In the genomic region with DNA sequence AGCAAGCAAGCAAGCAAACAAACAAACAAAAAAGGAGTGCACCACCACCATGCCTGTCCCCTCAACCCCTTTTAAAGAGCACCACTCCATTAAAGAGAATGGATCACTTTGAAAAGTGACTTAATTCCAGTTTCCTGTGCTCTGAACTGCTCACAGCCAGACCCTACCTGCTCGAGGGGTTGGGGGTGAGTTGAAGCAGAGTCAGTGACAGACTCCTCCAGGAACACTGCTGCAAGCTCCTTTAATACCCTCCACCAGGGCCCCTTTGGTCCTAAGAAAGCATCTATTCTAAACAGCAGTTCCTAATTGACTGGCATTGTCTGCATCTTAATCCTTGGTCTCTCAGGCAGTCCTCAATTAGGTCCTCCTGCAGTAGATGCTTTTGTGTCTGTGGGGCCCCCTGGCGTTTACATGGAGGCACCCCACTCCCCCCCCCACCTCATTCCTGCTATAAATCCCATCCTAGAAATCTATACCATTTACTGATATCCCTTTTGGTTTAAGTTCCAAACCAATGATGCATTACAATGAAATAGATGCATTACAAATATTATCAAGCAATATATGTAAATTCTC, we compare ENCODE assay signal across 30 mouse cellular contexts. TPM values are rescaled to one million over a fixed set of nuclear protein-coding genes. Genes with fewer than 3 reads are reported as not detected.
A peak's percentile ranks its signal among the peaks of the same experiment; 100 is the strongest.
DNase-seq lines count a peak whose midpoint lies in the region; ATAC-seq and TF ChIP-seq lines count a peak whose summit lies in the region.
"Had no signal": no experiment of that assay in that cellular context is flagged by ENCODE, and none has a peak within 500 bp of the region (broad histone marks: within the 10 kb centered on the region; RNA-seq: fewer than 3 reads in every experiment).

No protein-coding gene starts in this region.

- TF ChIP-seq EP300 in lung, postnatal 0 days (IDR thresholded peaks at IDR 0.05) = no peak
- TF ChIP-seq EP300 in CH12.LX (IDR thresholded peaks at IDR 0.05; ENCODE audit: low read length) (no peak), MEL (IDR thresholded peaks at IDR 0.05; ENCODE audit: low read depth in 1 of 2, low read length in 2 of 2) (no peak)

- no peak for TF ChIP-seq POLR2A in lung, adult 2 months (IDR thresholded peaks at IDR 0.05; ENCODE audit: borderline replicate concordance, extremely low read depth, low read depth, low read length)
- no peak for TF ChIP-seq POLR2A in CH12.LX (IDR thresholded peaks at IDR 0.05; ENCODE audit: low read depth, low read length)
- TF ChIP-seq POLR2A in MEL (IDR thresholded peaks at IDR 0.05; ENCODE audit: control insufficient read depth in 1 of 2, insufficient read depth in 1 of 2, low read depth in 1 of 2, low read length in 2 of 2, poor library complexity in 1 of 2) = no peak
- no peak for TF ChIP-seq POLR2A in thymus, adult 2 months (IDR thresholded peaks at IDR 0.05; ENCODE audit: control insufficient read depth, extremely low read depth, insufficient read depth, low read length, poor library complexity)

- H3K27me3 ChIP-seq in intestine, embryonic 14.5 days (replicated peaks; ENCODE audit: control insufficient read depth, insufficient read depth, low read length) = no peaks in the 10 kb centered on the region
- no peaks in the 10 kb centered on the region for H3K27me3 ChIP-seq in intestine, embryonic 15.5 days (replicated peaks)
- no peaks in the 10 kb centered on the region for H3K27me3 ChIP-seq in lung, postnatal 0 days (replicated peaks; ENCODE audit: insufficient read depth, low read length)
- H3K27me3 ChIP-seq in CH12.LX (replicated peaks) = no peaks in the 10 kb centered on the region
- H3K27me3 ChIP-seq in MEL (ENCODE audit: control insufficient read depth in 1 of 2, insufficient read depth in 2 of 2, low read length in 2 of 2) = no peaks in the 10 kb centered on the region
- H3K27me3 ChIP-seq in thymus, adult 2 months (ENCODE audit: control insufficient read depth, insufficient read depth, low read length) = no peaks in the 10 kb centered on the region
- H3K27me3 ChIP-seq: embryonic facial prominence, embryonic 12.5 days; liver, embryonic 13.5 days had no signal

- peak; percentile 11 for TF ChIP-seq RAD21 in CH12.LX (IDR thresholded peaks at IDR 0.05; ENCODE audit: low read depth, low read length)
- TF ChIP-seq RAD21 in MEL (IDR thresholded peaks at IDR 0.05; ENCODE audit: low read depth, low read length) = no peak; the same call in 1 of the 2 replicates

- peak; percentile 26; the same call in 1 of the 2 replicates for TF ChIP-seq CTCF in lung, postnatal 0 days (IDR thresholded peaks at IDR 0.05)
- TF ChIP-seq CTCF in lung, adult 2 months (IDR thresholded peaks at IDR 0.05; ENCODE audit: insufficient read depth, low read length) = no peak
- TF ChIP-seq CTCF in CH12.LX (conservative IDR thresholded peaks at IDR 0.05 in 1 of 2, IDR thresholded peaks at IDR 0.05 in 1 of 2; ENCODE audit: low read depth in 2 of 2, low read length in 2 of 2) = peak; percentile 6 to 57; a peak in 2 of 4 replicates
- peak in 2 of 3 experiments; percentile 19 to 30; a peak in 3 of 6 replicates for TF ChIP-seq CTCF in MEL (IDR thresholded peaks at IDR 0.05 in 2 of 3, conservative IDR thresholded peaks at IDR 0.05 in 1 of 3; ENCODE audit: control insufficient read depth in 1 of 3, insufficient read depth in 1 of 3, low read depth in 2 of 3, low read length in 3 of 3, poor library complexity in 1 of 3, severe bottlenecking in 1 of 3)
- no peak for TF ChIP-seq CTCF in thymus, adult 2 months (IDR thresholded peaks at IDR 0.05; ENCODE audit: borderline replicate concordance, control insufficient read depth, extremely low read depth, insufficient read depth, low read length, poor library complexity)

- H3K27ac ChIP-seq in intestine, embryonic 14.5 days (ENCODE audit: low read depth) = no peak overlapping the region
- H3K27ac ChIP-seq in intestine, embryonic 15.5 days = no peak overlapping the region
- no peak overlapping the region for H3K27ac ChIP-seq in lung, postnatal 0 days (ENCODE audit: low read length)
- H3K27ac ChIP-seq in CH12.LX (ENCODE audit: insufficient read depth, low read depth) (no peak overlapping the region), MEL (ENCODE audit: control insufficient read depth, low read depth, low read length) (no peak overlapping the region)
- no peak overlapping the region for H3K27ac ChIP-seq in thymus, adult 2 months (ENCODE audit: control insufficient read depth, insufficient read depth, low read length)
- H3K27ac ChIP-seq: embryonic facial prominence, embryonic 12.5 days; hindbrain, embryonic 13.5 days; liver, embryonic 13.5 days had no signal

- 0 out of 2 replicates have a peak, but pooled peaks cover under 1% of the 10 kb centered on the region for H3K4me1 ChIP-seq in intestine, embryonic 14.5 days (replicated peaks; ENCODE audit: control insufficient read depth, insufficient read depth, low read length)
- 0 out of 2 replicates have a peak, but pooled peaks cover 1% of the 10 kb centered on the region for H3K4me1 ChIP-seq in intestine, embryonic 15.5 days (replicated peaks)
- no peaks in the 10 kb centered on the region for H3K4me1 ChIP-seq in lung, postnatal 0 days (ENCODE audit: insufficient read depth, low read depth, low read length)
- no peaks in the 10 kb centered on the region for H3K4me1 ChIP-seq in lung, adult 2 months (ENCODE audit: control insufficient read depth, insufficient read depth, low read length)
- H3K4me1 ChIP-seq in CH12.LX (ENCODE audit: control insufficient read depth in 1 of 2, insufficient read depth in 2 of 2) (peaks cover 2 to 4% of the 10 kb centered on the region in 2 experiments), MEL (ENCODE audit: control insufficient read depth in 1 of 2, insufficient read depth in 2 of 2, low read length in 2 of 2) (peaks cover 0 to 5% of the 10 kb centered on the region in 2 experiments; a peak in 2 of 4 replicates)
- H3K4me1 ChIP-seq in thymus, adult 2 months (replicated peaks; ENCODE audit: control insufficient read depth, insufficient read depth, low read length) = peaks cover under 1% of the 10 kb centered on the region

- H3K4me3 ChIP-seq in intestine, embryonic 14.5 days (ENCODE audit: low read depth, low read length) = no peak overlapping the region
- H3K4me3 ChIP-seq in intestine, embryonic 15.5 days (replicated peaks) = no peak overlapping the region
- H3K4me3 ChIP-seq in lung, postnatal 0 days (ENCODE audit: low read depth, low read length) = no peak overlapping the region
- H3K4me3 ChIP-seq in lung, adult 2 months (replicated peaks; ENCODE audit: extremely low read depth, low read depth, low read length) = no peak overlapping the region
- H3K4me3 ChIP-seq in CH12.LX (replicated peaks in 1 of 3; ENCODE audit: low read depth in 2 of 3, low read length in 2 of 3, poor library complexity in 1 of 3) (no peak overlapping the region), MEL (ENCODE audit: control insufficient read depth in 1 of 2, insufficient read depth in 1 of 2, low read depth in 2 of 2, low read length in 2 of 2) (no peak overlapping the region)
- no peak overlapping the region for H3K4me3 ChIP-seq in thymus, adult 2 months (ENCODE audit: control insufficient read depth, insufficient read depth, low read length)
- H3K4me3 ChIP-seq: embryonic facial prominence, embryonic 12.5 days; heart, embryonic 12.5 days; hindbrain, embryonic 13.5 days; liver, embryonic 13.5 days had no signal

- DNase-seq in intestine, embryonic 14.5 days (ENCODE audit: low spot score) = peak; percentile 36
- no peak for DNase-seq in lung, postnatal 0 days (ENCODE audit: low spot score)
- DNase-seq in lung, adult 2 months = no peak
- DNase-seq in CH12.LX (ENCODE audit: extremely low read depth) (no peak), MEL (ENCODE audit: low read depth, low spot score) (no peak)
- no peak for DNase-seq in thymus, adult 2 months
- DNase-seq: adrenal gland, postnatal 14 days; B cell, adult 2 months; cerebellum, adult 11 months; cerebellum, adult 9-10 months; cerebellum, postnatal 36 days; embryo, embryonic 11 days; gastrocnemius, postnatal 25 days; heart, adult 18-20 months; heart, postnatal 4 days; kidney, adult 8-10 months; kidney, postnatal 10 days; left cerebral cortex, postnatal 4 days; liver, embryonic 13.5 days; lung, embryonic 14.5 days; thymus, postnatal 4 days had no signal

- no peaks in the 10 kb centered on the region for H3K9me3 ChIP-seq in intestine, embryonic 14.5 days (ENCODE audit: control insufficient read depth, low read length)
- no peaks in the 10 kb centered on the region for H3K9me3 ChIP-seq in intestine, embryonic 15.5 days
- H3K9me3 ChIP-seq in lung, postnatal 0 days (ENCODE audit: low read length) = no peaks in the 10 kb centered on the region
- peaks cover 5% of the 10 kb centered on the region for H3K9me3 ChIP-seq in CH12.LX (replicated peaks; ENCODE audit: low read length)
- H3K9me3 ChIP-seq in MEL (replicated peaks; ENCODE audit: insufficient read depth, low read length) = no peaks in the 10 kb centered on the region
- H3K9me3 ChIP-seq: embryonic facial prominence, embryonic 12.5 days; hindbrain, embryonic 13.5 days had no signal

- H3K79me2 ChIP-seq in CH12.LX (replicated peaks; ENCODE audit: control insufficient read depth, extremely low read depth, insufficient read depth, poor library complexity, severe bottlenecking) (no peaks in the 10 kb centered on the region), MEL (ENCODE audit: control insufficient read depth, insufficient read depth, low read length, poor library complexity) (no peaks in the 10 kb centered on the region)

- H3K9ac ChIP-seq in intestine, embryonic 14.5 days (ENCODE audit: low read length) = no peak overlapping the region
- H3K9ac ChIP-seq in intestine, embryonic 15.5 days = no peak overlapping the region
- no peak overlapping the region for H3K9ac ChIP-seq in lung, postnatal 0 days (replicated peaks; ENCODE audit: low read depth)
- H3K9ac ChIP-seq in CH12.LX (ENCODE audit: insufficient read depth, low read depth) (no peak overlapping the region), MEL (ENCODE audit: control insufficient read depth, low read depth, low read length, poor library complexity, severe bottlenecking) (no peak overlapping the region)
- H3K9ac ChIP-seq: embryonic facial prominence, embryonic 12.5 days; heart, embryonic 12.5 days; hindbrain, embryonic 13.5 days; liver, embryonic 13.5 days; lung, embryonic 14.5 days had no signal

- 32% methylated on average over 2 of the region's 2 CpGs for WGBS in intestine, embryonic 14.5 days
- 37% methylated on average over 2 of the region's 2 CpGs for WGBS in intestine, embryonic 15.5 days
- WGBS in lung, postnatal 0 days = 34% methylated on average over 2 of the region's 2 CpGs
- WGBS in lung, adult 2 months = 50% methylated on average over 2 of the region's 2 CpGs
- WGBS in thymus, adult 2 months = 58% methylated on average over 2 of the region's 2 CpGs

- in situ Hi-C loops in CH12.LX (cut with MboI; ENCODE audit: low pct_ligation_motif_present, low pct_unique_long_range_greater_than_20kb, low sequenced_read_pairs) = no loop called here

- no peaks in the 10 kb centered on the region for H3K36me3 ChIP-seq in intestine, embryonic 14.5 days (ENCODE audit: control insufficient read depth, insufficient read depth, low read length)
- H3K36me3 ChIP-seq in intestine, embryonic 15.5 days = no peaks in the 10 kb centered on the region
- no peaks in the 10 kb centered on the region for H3K36me3 ChIP-seq in lung, postnatal 0 days (ENCODE audit: insufficient read depth, low read length)
- H3K36me3 ChIP-seq in CH12.LX (replicated peaks in 1 of 2; ENCODE audit: control insufficient read depth in 1 of 2, insufficient read depth in 1 of 2, low read length in 1 of 2) = no peaks in the 10 kb centered on the region
- H3K36me3 ChIP-seq in MEL (ENCODE audit: control insufficient read depth in 1 of 2, insufficient read depth in 2 of 2, low read length in 2 of 2) = peaks cover 0 to 7% of the 10 kb centered on the region in 2 experiments; a peak in 2 of 4 replicates
- H3K36me3 ChIP-seq in thymus, adult 2 months (ENCODE audit: control insufficient read depth, insufficient read depth, low read length) = no peaks in the 10 kb centered on the region
- H3K36me3 ChIP-seq: embryonic facial prominence, embryonic 12.5 days; heart, embryonic 12.5 days; hindbrain, embryonic 13.5 days; liver, embryonic 13.5 days had no signal

- ATAC-seq in intestine, embryonic 14.5 days (replicated peaks; ENCODE audit: low FRiP score, low TSS enrichment, low read depth) = no peak
- ATAC-seq in intestine, embryonic 15.5 days = no peak
- ATAC-seq in lung, postnatal 0 days = no peak

- H3K4me2 ChIP-seq in intestine, embryonic 14.5 days (ENCODE audit: low read length) = no peak overlapping the region
- no peak overlapping the region for H3K4me2 ChIP-seq in intestine, embryonic 15.5 days (replicated peaks)
- no peak overlapping the region for H3K4me2 ChIP-seq in lung, postnatal 0 days (replicated peaks; ENCODE audit: low read depth, low read length)
- no peak overlapping the region for H3K4me2 ChIP-seq in CH12.LX (ENCODE audit: insufficient read depth, low read depth, poor library complexity, severe bottlenecking)
- H3K4me2 ChIP-seq: embryonic facial prominence, embryonic 12.5 days; heart, embryonic 12.5 days; hindbrain, embryonic 13.5 days; liver, embryonic 13.5 days; lung, embryonic 14.5 days; midbrain, embryonic 11.5 days had no signal

- dilution Hi-C loops in CH12.LX (cut with MboI; ENCODE audit: extremely low pct_ligation_motif_present, extremely low pct_unique_long_range_greater_than_20kb, low sequenced_read_pairs) = no loop called here

RNA-seq across cellular contexts. Expression of gene Slc9b2, which starts 5.5 kb away (rescaled TPM):
- 2.9 and 3.1 TPM in 2 replicates for polyA plus RNA-seq in intestine, embryonic 14.5 days (2014; fragmentation: Nextera tagmentation; extraction: Ambion mirVana)
- 0.93 and 1.1 TPM in 2 replicates for polyA plus RNA-seq in intestine, embryonic 15.5 days (2015; fragmentation: Nextera tagmentation; extraction: Ambion mirVana)
- 0.26 and 0.57 TPM in 2 replicates for polyA plus RNA-seq in lung, postnatal 0 days (2015; fragmentation: Nextera tagmentation; extraction: Ambion mirVana)
- 0.05 and 0.14 TPM in 2 replicates for polyA plus RNA-seq in lung, adult 2 months (2012; rRNA removed)
- total RNA-seq in CH12.LX (2012; rRNA removed) = 1.4 and 1.5 TPM in 2 replicates
- total RNA-seq in CH12.LX (2014; rRNA removed) = 2.8 and 3.2 TPM in 2 replicates
- polyA plus RNA-seq in CH12.LX (2012; ENCODE audit: insufficient read length, low read depth) = 3.9 and 4.2 TPM in 2 replicates
- 1.0 and 1.6 TPM in 2 replicates for total RNA-seq in MEL (2012; rRNA removed)
- 1 to 10 TPM in 1 of 2 experiments, not detected in 1; 1.3 TPM for polyA plus RNA-seq in MEL (2012; ENCODE audit: insufficient read depth in 1 of 2, insufficient read length in 2 of 2, low read depth in 1 of 2, low replicate concordance in 2 of 2, missing spikeins in 1 of 2)
- polyA plus RNA-seq in thymus, adult 2 months (2012; rRNA removed) = 0.71 and 0.73 TPM in 2 replicates
- total RNA-seq: gastrocnemius, adult 18-20 months; monocyte, adult 5-6 weeks had no signal

RNA-seq across cellular contexts. Expression of gene Bdh2, which starts 32.0 kb away (rescaled TPM):
- 7.5 and 11.3 TPM in 2 replicates for polyA plus RNA-seq in intestine, embryonic 14.5 days (2014; fragmentation: Nextera tagmentation; extraction: Ambion mirVana)
- 7.1 and 8.9 TPM in 2 replicates for polyA plus RNA-seq in intestine, embryonic 15.5 days (2015; fragmentation: Nextera tagmentation; extraction: Ambion mirVana)
- polyA plus RNA-seq in lung, postnatal 0 days (2015; fragmentation: Nextera tagmentation; extraction: Ambion mirVana) = 5.8 and 5.9 TPM in 2 replicates
- 1.1 and 1.2 TPM in 2 replicates for polyA plus RNA-seq in lung, adult 2 months (2012; rRNA removed)
- total RNA-seq in CH12.LX (2012; rRNA removed) (2.0 and 2.2 TPM in 2 replicates), CH12.LX (2014; rRNA removed) (1.2 TPM in 2 replicates), MEL (2012; rRNA removed) (0.23 and 0.42 TPM in 2 replicates)
- polyA plus RNA-seq in CH12.LX (2012; ENCODE audit: insufficient read length, low read depth) (1.3 and 2.3 TPM in 2 replicates), MEL (2012; ENCODE audit: insufficient read depth in 1 of 2, insufficient read length in 2 of 2, low read depth in 1 of 2, low replicate concordance in 2 of 2, missing spikeins in 1 of 2) (under 1 TPM in 1 of 2 experiments, not detected in 1; 0.22 TPM)
- polyA plus RNA-seq in thymus, adult 2 months (2012; rRNA removed) = 0.37 and 0.40 TPM in 2 replicates
- total RNA-seq: monocyte, adult 5-6 weeks; neutrophil, adult 5-6 weeks had no signal

RNA-seq across cellular contexts. Expression of gene Slc9b1, which starts 34.8 kb away (rescaled TPM):
- 0.22 and 0.45 TPM in 2 replicates for polyA plus RNA-seq in intestine, embryonic 14.5 days (2014; fragmentation: Nextera tagmentation; extraction: Ambion mirVana)
- 0.10 and 0.25 TPM in 2 replicates for polyA plus RNA-seq in intestine, embryonic 15.5 days (2015; fragmentation: Nextera tagmentation; extraction: Ambion mirVana)
- polyA plus RNA-seq in lung, postnatal 0 days (2015; fragmentation: Nextera tagmentation; extraction: Ambion mirVana) = 0.26 and 0.31 TPM in 2 replicates
- polyA plus RNA-seq in lung, adult 2 months (2012; rRNA removed) = 0.21 TPM in 1 of 2 replicates, not detected in the other
- total RNA-seq in CH12.LX (2012; rRNA removed) = 1.3 and 1.9 TPM in 2 replicates
- total RNA-seq in CH12.LX (2014; rRNA removed) = 2.3 and 2.7 TPM in 2 replicates
- 2.3 and 3.1 TPM in 2 replicates for polyA plus RNA-seq in CH12.LX (2012; ENCODE audit: insufficient read length, low read depth)
- not detected in 2 replicates for total RNA-seq in MEL (2012; rRNA removed)
- under 1 TPM in 1 of 2 experiments, not detected in 1; 0.14 TPM for polyA plus RNA-seq in MEL (2012; ENCODE audit: insufficient read depth in 1 of 2, insufficient read length in 2 of 2, low read depth in 1 of 2, low replicate concordance in 2 of 2, missing spikeins in 1 of 2)
- polyA plus RNA-seq in thymus, adult 2 months (2012; rRNA removed) = not detected in 2 replicates
- total RNA-seq: gastrocnemius, adult 18-20 months; gastrocnemius, postnatal 25 days; megakaryocyte progenitor cell, adult 5-6 weeks; neutrophil, adult 5-6 weeks had no signal
- polyA plus RNA-seq: heart, embryonic 12.5 days; liver, embryonic 13.5 days; midbrain, embryonic 11.5 days had no signal

Comparison
In these comparisons a context has a peak if more than half of its experiments do, and no peak if none do; other contexts are left out.
1. CTCF ChIP-seq: peak in lung, postnatal 0 days (single experiment), CH12.LX (2 of 2) and MEL (2 of 3); none in lung, adult 2 months (single experiment) and thymus, adult 2 months (single experiment).